In the genomic region with DNA sequence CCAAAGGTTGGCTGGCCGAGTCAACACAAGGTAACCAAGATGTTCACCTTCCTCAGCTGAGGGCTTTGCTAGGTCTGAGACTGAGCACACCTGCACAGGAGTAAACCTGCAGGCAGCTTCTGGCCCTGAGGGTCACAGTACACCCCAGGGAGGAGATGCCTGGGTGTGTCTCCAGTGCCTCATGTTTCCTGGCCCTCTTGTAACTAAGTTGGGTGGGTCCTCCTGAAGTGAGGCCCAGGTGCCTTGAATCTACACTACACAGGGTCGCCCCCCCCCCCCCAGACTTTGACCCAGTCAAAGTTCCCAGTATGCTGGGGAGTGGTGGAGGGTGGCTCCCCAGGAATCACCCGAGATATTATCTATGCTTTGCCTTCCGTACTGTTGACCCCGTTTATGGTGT, we compare ENCODE assay signal across 24 mouse cellular contexts. TPM values are rescaled to one million over a fixed set of nuclear protein-coding genes. Genes with fewer than 3 reads are reported as not detected.
DNase-seq lines count a peak whose midpoint lies in the region; ATAC-seq and TF ChIP-seq lines count a peak whose summit lies in the region.
"Had no signal": no experiment of that assay in that cellular context is flagged by ENCODE, and none has a peak within 500 bp of the region (broad histone marks: within the 10 kb centered on the region; RNA-seq: fewer than 3 reads in every experiment).

No protein-coding gene starts in this region.

- peak overlapping the region; percentile 63 for H3K27ac ChIP-seq in embryonic facial prominence, embryonic 15.5 days (replicated peaks)
- H3K27ac ChIP-seq in embryonic facial prominence, embryonic 10.5 days (replicated peaks) = no peak overlapping the region
- no peak overlapping the region for H3K27ac ChIP-seq in ES-Bruce4 (ENCODE audit: insufficient read depth, low read length)
- H3K27ac ChIP-seq in intestine, embryonic 16.5 days (ENCODE audit: low read length) = peak overlapping the region; percentile 90
- H3K27ac ChIP-seq in stomach, embryonic 15.5 days = no peak overlapping the region; the same call in 1 of the 2 replicates
- H3K27ac ChIP-seq: forebrain, embryonic 15.5 days; hindbrain, embryonic 12.5 days; limb, embryonic 13.5 days; liver, embryonic 14.5 days; midbrain, embryonic 10.5 days; neural tube, embryonic 15.5 days had no signal

- no peak for TF ChIP-seq CTCF in ES-Bruce4 (IDR thresholded peaks at IDR 0.05; ENCODE audit: low read depth, low read length)

- 73% methylated on average over 5 of the region's 5 CpGs for WGBS in embryonic facial prominence, embryonic 15.5 days
- WGBS in embryonic facial prominence, embryonic 10.5 days = 86% methylated on average over 5 of the region's 5 CpGs
- 63% methylated on average over 5 of the region's 5 CpGs for WGBS in intestine, embryonic 16.5 days
- WGBS in stomach, embryonic 15.5 days = 66% methylated on average over 5 of the region's 5 CpGs

- ATAC-seq in embryonic facial prominence, embryonic 15.5 days (ENCODE audit: insufficient number of reproducible peaks, low FRiP score, low TSS enrichment, low read depth) = no peak
- ATAC-seq in intestine, embryonic 16.5 days = peak; percentile 96
- peak; percentile 54 for ATAC-seq in stomach, embryonic 15.5 days (ENCODE audit: insufficient read depth, low FRiP score, low read depth)
- ATAC-seq: forebrain, embryonic 15.5 days; midbrain, embryonic 16.5 days had no signal

- no peak for TF ChIP-seq POLR2A in ES-Bruce4 (IDR thresholded peaks at IDR 0.05; ENCODE audit: insufficient read depth, low read length)

- no peak for DNase-seq in embryonic facial prominence, embryonic 10.5 days (ENCODE audit: low spot score)
- DNase-seq in kidney, adult 8-10 months = no peak
- no peak for DNase-seq in cerebellum, postnatal 25 days
- DNase-seq: adrenal gland, postnatal 14 days; cerebellum, adult 18-20 months; cerebellum, postnatal 36 days; embryo, embryonic 11 days; gastrocnemius, postnatal 25 days; heart, postnatal 10 days; lung, embryonic 14.5 days; spleen, adult 18-20 months; thymus, postnatal 36 days had no signal

- no peaks in the 10 kb centered on the region for H3K27me3 ChIP-seq in embryonic facial prominence, embryonic 15.5 days
- H3K27me3 ChIP-seq in embryonic facial prominence, embryonic 10.5 days (replicated peaks; ENCODE audit: low read depth, poor library complexity, severe bottlenecking) = no peaks in the 10 kb centered on the region
- H3K27me3 ChIP-seq in ES-Bruce4 (ENCODE audit: control insufficient read depth, insufficient read depth, low read length, poor library complexity, severe bottlenecking) = no peaks in the 10 kb centered on the region
- H3K27me3 ChIP-seq in intestine, embryonic 16.5 days (replicated peaks; ENCODE audit: control insufficient read depth, insufficient read depth, low read length) = no peaks in the 10 kb centered on the region
- no peaks in the 10 kb centered on the region for H3K27me3 ChIP-seq in stomach, embryonic 15.5 days (replicated peaks)
- H3K27me3 ChIP-seq: forebrain, embryonic 15.5 days; heart, embryonic 12.5 days; hindbrain, embryonic 12.5 days; limb, embryonic 13.5 days; neural tube, embryonic 15.5 days had no signal

- H3K4me3 ChIP-seq in embryonic facial prominence, embryonic 15.5 days (replicated peaks) = no peak overlapping the region
- H3K4me3 ChIP-seq in embryonic facial prominence, embryonic 10.5 days = no peak overlapping the region
- no peak overlapping the region for H3K4me3 ChIP-seq in ES-Bruce4 (ENCODE audit: low read depth, low read length)
- H3K4me3 ChIP-seq in intestine, embryonic 16.5 days (ENCODE audit: low read length) = peak overlapping the region; percentile 41
- H3K4me3 ChIP-seq in stomach, embryonic 15.5 days (replicated peaks) = no peak overlapping the region
- H3K4me3 ChIP-seq: forebrain, embryonic 15.5 days; heart, embryonic 12.5 days; hindbrain, embryonic 12.5 days; limb, embryonic 13.5 days; midbrain, embryonic 10.5 days; neural tube, embryonic 15.5 days had no signal

- no peak overlapping the region for H3K4me2 ChIP-seq in embryonic facial prominence, embryonic 15.5 days (replicated peaks)
- peak overlapping the region; percentile 49 for H3K4me2 ChIP-seq in intestine, embryonic 16.5 days (ENCODE audit: low read depth, low read length)
- no peak overlapping the region for H3K4me2 ChIP-seq in stomach, embryonic 15.5 days
- H3K4me2 ChIP-seq: forebrain, embryonic 15.5 days; heart, embryonic 12.5 days; hindbrain, embryonic 12.5 days; limb, embryonic 13.5 days; lung, embryonic 14.5 days; neural tube, embryonic 15.5 days had no signal

- H3K9ac ChIP-seq in embryonic facial prominence, embryonic 15.5 days = no peak overlapping the region
- no peak overlapping the region for H3K9ac ChIP-seq in ES-Bruce4 (ENCODE audit: low read depth, poor library complexity, severe bottlenecking)
- peak overlapping the region; percentile 61 for H3K9ac ChIP-seq in intestine, embryonic 16.5 days (ENCODE audit: low read depth, low read length)
- H3K9ac ChIP-seq in stomach, embryonic 15.5 days = no peak overlapping the region
- H3K9ac ChIP-seq: forebrain, embryonic 15.5 days; heart, embryonic 12.5 days; hindbrain, embryonic 12.5 days; limb, embryonic 13.5 days; liver, embryonic 14.5 days; lung, embryonic 14.5 days; neural tube, embryonic 15.5 days had no signal

- H3K4me1 ChIP-seq in embryonic facial prominence, embryonic 15.5 days = peaks cover 40% of the 10 kb centered on the region
- H3K4me1 ChIP-seq in embryonic facial prominence, embryonic 10.5 days = 0 out of 2 replicates have a peak, but pooled peaks cover 6% of the 10 kb centered on the region
- no peaks in the 10 kb centered on the region for H3K4me1 ChIP-seq in ES-Bruce4 (ENCODE audit: control insufficient read depth, insufficient read depth, low read length)
- H3K4me1 ChIP-seq in intestine, embryonic 16.5 days (ENCODE audit: control insufficient read depth, insufficient read depth, low read length) = peaks cover 22% of the 10 kb centered on the region
- peaks cover 3% of the 10 kb centered on the region; the same call in 1 of the 2 replicates for H3K4me1 ChIP-seq in stomach, embryonic 15.5 days
- H3K4me1 ChIP-seq: limb, embryonic 13.5 days; midbrain, embryonic 10.5 days had no signal

- H3K9me3 ChIP-seq in embryonic facial prominence, embryonic 15.5 days (replicated peaks) = no peaks in the 10 kb centered on the region
- H3K9me3 ChIP-seq in embryonic facial prominence, embryonic 10.5 days = no peaks in the 10 kb centered on the region
- no peaks in the 10 kb centered on the region for H3K9me3 ChIP-seq in ES-Bruce4 (replicated peaks; ENCODE audit: control insufficient read depth, insufficient read depth, low read length, poor library complexity, severe bottlenecking)
- no peaks in the 10 kb centered on the region for H3K9me3 ChIP-seq in intestine, embryonic 16.5 days (ENCODE audit: control insufficient read depth, low read length)
- no peaks in the 10 kb centered on the region for H3K9me3 ChIP-seq in stomach, embryonic 15.5 days
- H3K9me3 ChIP-seq: forebrain, embryonic 15.5 days; heart, embryonic 12.5 days; hindbrain, embryonic 12.5 days; limb, embryonic 13.5 days; midbrain, embryonic 10.5 days; neural tube, embryonic 15.5 days had no signal

- TF ChIP-seq EP300 in ES-Bruce4 (IDR thresholded peaks at IDR 0.05; ENCODE audit: insufficient read depth, low read depth, low read length) = 0 out of 2 replicates have a peak, but pooled peaks have one; percentile 20

- peaks cover 20% of the 10 kb centered on the region; the same call in 1 of the 2 replicates for H3K36me3 ChIP-seq in embryonic facial prominence, embryonic 15.5 days
- H3K36me3 ChIP-seq in embryonic facial prominence, embryonic 10.5 days (replicated peaks) = peaks cover 40% of the 10 kb centered on the region
- no peaks in the 10 kb centered on the region for H3K36me3 ChIP-seq in ES-Bruce4 (ENCODE audit: control insufficient read depth, insufficient read depth, low read length, poor library complexity, severe bottlenecking)
- no peaks in the 10 kb centered on the region for H3K36me3 ChIP-seq in intestine, embryonic 16.5 days (ENCODE audit: control insufficient read depth, insufficient read depth, low read length)
- no peaks in the 10 kb centered on the region for H3K36me3 ChIP-seq in stomach, embryonic 15.5 days
- H3K36me3 ChIP-seq: forebrain, embryonic 15.5 days had no signal

RNA-seq across cellular contexts. Expression of a gene that starts 27.1 kb away (rescaled TPM):
- polyA plus RNA-seq in embryonic facial prominence, embryonic 15.5 days (2015; fragmentation: Nextera tagmentation; extraction: Ambion mirVana) = 51.4 and 57.6 TPM in 2 replicates
- 42.9 and 46.8 TPM in 2 replicates for polyA plus RNA-seq in embryonic facial prominence, embryonic 10.5 days (2016; fragmentation: Nextera tagmentation; extraction: Ambion mirVana)
- 31.9 and 33.0 TPM in 2 replicates for polyA plus RNA-seq in ES-Bruce4 (2011; ENCODE audit: insufficient read depth, insufficient read length, low read depth, missing spikeins)
- polyA plus RNA-seq in intestine, embryonic 16.5 days (2015; fragmentation: Nextera tagmentation; extraction: Ambion mirVana) = 43.4 and 46.4 TPM in 2 replicates
- 36.5 and 37.9 TPM in 2 replicates for polyA plus RNA-seq in stomach, embryonic 15.5 days (2015; fragmentation: Nextera tagmentation; extraction: Ambion mirVana)

Comparison
In these comparisons a context has a peak if more than half of its experiments do, and no peak if none do; other contexts are left out.
1. H3K27ac ChIP-seq: peak in embryonic facial prominence, embryonic 15.5 days (single experiment) and intestine, embryonic 16.5 days (single experiment); none in embryonic facial prominence, embryonic 10.5 days (single experiment), ES-Bruce4 (single experiment) and stomach, embryonic 15.5 days (single experiment).